Mouse (Mus musculus): ENCODE measurements at regions not wholly inside any gene's neighbourhood (a gene's known extent, or its start where the extent isn't known, plus 50 kb on each side); places are given as distances from the start of the nearest gene placed in this dataset.
"Not testable (repeated sequence)": the region's sequence is repeated elsewhere in the genome, so short reads cannot be mapped to it uniquely, and the experiment has no call there.

- no peak for DNase-seq (ENCODE audit: inconsistent ontology term)
These were observed 82.9 kb upstream of the Rfc3 start for GRCm38 (mm10) chr5:151733991-151734390.

GRCm38 (mm10) chr5:151725619-151726018 lies 74.6 kb upstream of the Rfc3 start:
- DNase-seq (ENCODE audit: inconsistent ontology term): no peak

GRCm38 (mm10) chr5:151724403-151724802 lies 73.4 kb upstream of the Rfc3 start:
- DNase-seq (ENCODE audit: inconsistent ontology term): not testable (repeated sequence)

GRCm38 (mm10) chr5:151722458-151722857 lies 71.4 kb upstream of the Rfc3 start:
- no peak for DNase-seq (ENCODE audit: inconsistent ontology term)

GRCm38 (mm10) chr5:151719757-151720156 lies 68.7 kb upstream of the Rfc3 start:
- DNase-seq (ENCODE audit: inconsistent ontology term): not testable (repeated sequence)

- no peak for DNase-seq (ENCODE audit: inconsistent ontology term)
These were observed 66.9 kb upstream of the Rfc3 start for GRCm38 (mm10) chr5:151717923-151718322.

GRCm38 (mm10) chr5:151705226-151705625 lies 54.2 kb upstream of the Rfc3 start:
- DNase-seq (ENCODE audit: inconsistent ontology term): peak; percentile 94

GRCm38 (mm10) chr5:151704049-151704448 lies 53.0 kb upstream of the Rfc3 start:
- peak; percentile 31 for DNase-seq (ENCODE audit: inconsistent ontology term)

All from Muller cell, postnatal 12 days (primary cell).